Mouse (Mus musculus): ENCODE data around the gene Thsd1. TPM values are rescaled to one million over a fixed set of nuclear protein-coding genes. Genes with fewer than 3 reads are reported as not detected.
"Not testable (repeated sequence)": the region's sequence is repeated elsewhere in the genome, so short reads cannot be mapped to it uniquely, and the experiment has no call there.

Gene Thsd1
- polyA plus RNA-seq, 1 experiment from 2014 or later: 11.4 TPM

DNA sequence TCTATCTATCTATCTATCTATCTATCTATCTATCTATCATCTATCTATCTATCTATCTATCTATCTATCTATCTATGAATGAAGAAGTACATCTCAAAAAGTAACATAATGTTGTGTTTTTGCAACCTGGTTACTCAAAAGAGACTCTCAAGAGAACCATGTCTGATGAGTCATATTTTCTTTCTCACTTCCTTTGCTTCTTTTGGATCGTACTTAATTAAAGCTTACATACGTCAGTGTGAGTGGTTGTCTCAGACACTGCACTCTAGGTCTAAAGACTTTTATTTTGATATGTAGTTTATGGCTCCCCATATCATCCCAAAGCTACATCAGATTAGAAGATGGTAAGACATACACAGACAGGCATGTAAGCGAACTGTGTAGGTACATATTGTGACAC, 46.0 kb downstream of the Thsd1 start:
- Histone ChIP-seq H3K4me3 (no peak overlapping the region), H3K27ac (no peak overlapping the region), H3K9me3 (no peaks in the 10 kb centered on the region), H3K4me1 (replicated peaks) (no peaks in the 10 kb centered on the region), H3K36me3 (no peaks in the 10 kb centered on the region), H3K27me3 (ENCODE audit: insufficient read depth, poor library complexity, severe bottlenecking) (no peaks in the 10 kb centered on the region)
- WGBS: 89% methylated on average over 3 of the region's 3 CpGs
- no peak for DNase-seq (ENCODE audit: low spot score)

DNA sequence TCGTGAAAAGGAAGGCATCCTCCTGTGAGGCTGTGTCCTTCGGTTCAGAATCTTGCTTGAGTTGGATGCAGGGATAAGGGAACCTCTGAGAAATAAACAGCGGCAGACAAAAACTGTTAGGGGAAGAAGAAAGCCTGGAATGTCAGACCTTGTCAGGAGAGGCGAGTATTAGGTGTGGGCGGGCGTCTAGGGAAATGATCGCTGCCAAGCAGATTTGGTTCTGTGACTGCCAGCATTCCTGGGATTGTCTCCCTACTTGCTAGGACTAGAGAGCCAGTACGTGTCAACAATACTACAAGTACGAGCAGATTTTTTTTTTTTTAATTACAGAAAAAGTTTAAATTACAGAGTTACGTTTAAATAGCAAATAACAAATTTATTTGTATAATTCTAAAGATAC, 47.5 kb downstream of the Thsd1 start:
- H3K27me3 ChIP-seq (ENCODE audit: insufficient read depth, poor library complexity, severe bottlenecking): no peaks in the 10 kb centered on the region

DNA sequence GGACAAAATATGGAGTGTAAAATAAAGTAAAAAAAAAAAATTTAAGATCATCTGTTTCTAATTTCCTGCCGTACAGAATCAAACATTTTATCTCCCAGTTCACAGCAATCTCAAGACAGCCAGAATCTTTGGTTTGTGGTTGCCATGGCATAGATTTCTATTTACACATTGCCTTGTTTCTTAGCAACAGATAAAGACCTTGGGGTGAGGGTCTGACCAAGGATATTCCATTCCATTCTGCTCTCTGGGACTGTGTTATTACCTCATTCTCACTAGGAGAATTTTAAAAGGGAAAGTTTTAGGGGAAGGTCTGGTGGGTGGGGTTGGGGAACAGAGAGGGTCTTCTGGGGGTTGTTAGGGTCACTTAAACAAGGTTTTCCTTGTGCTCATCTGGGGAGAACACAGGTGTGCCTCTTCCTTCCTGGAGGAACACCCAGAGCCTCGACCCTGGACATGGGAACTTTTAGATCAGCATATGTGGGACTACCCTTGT, 55.9 kb downstream of the Thsd1 start, which contains the start of gene Tpte:
TSS of gene Tpte (plus strand) at position 443 of the 493 bp plus-strand sequence.
- H3K27me3 ChIP-seq (ENCODE audit: insufficient read depth, poor library complexity, severe bottlenecking): no peaks in the 10 kb centered on the region
- WGBS: 77% methylated on average over 2 of the region's 2 CpGs
- H3K9me3 ChIP-seq: no peaks in the 10 kb centered on the region
- DNase-seq (ENCODE audit: low spot score): no peak
- no peak within 1 kb of the TSS for H3K27ac ChIP-seq
- no peak within 1 kb of the TSS for H3K4me3 ChIP-seq
- H3K4me1 ChIP-seq (replicated peaks): no peaks in the 10 kb centered on the region
- no peaks in the 10 kb centered on the region for H3K36me3 ChIP-seq

More for the DNA sequence above, 47.5 kb downstream of the Thsd1 start:
- 68% methylated on average over 10 of the region's 10 CpGs for WGBS
- no peak for DNase-seq (ENCODE audit: low spot score)
- Histone ChIP-seq H3K27ac (no peak overlapping the region), H3K36me3 (no peaks in the 10 kb centered on the region), H3K4me1 (replicated peaks) (no peaks in the 10 kb centered on the region), H3K9me3 (no peaks in the 10 kb centered on the region), H3K4me3 (no peak overlapping the region)

DNA sequence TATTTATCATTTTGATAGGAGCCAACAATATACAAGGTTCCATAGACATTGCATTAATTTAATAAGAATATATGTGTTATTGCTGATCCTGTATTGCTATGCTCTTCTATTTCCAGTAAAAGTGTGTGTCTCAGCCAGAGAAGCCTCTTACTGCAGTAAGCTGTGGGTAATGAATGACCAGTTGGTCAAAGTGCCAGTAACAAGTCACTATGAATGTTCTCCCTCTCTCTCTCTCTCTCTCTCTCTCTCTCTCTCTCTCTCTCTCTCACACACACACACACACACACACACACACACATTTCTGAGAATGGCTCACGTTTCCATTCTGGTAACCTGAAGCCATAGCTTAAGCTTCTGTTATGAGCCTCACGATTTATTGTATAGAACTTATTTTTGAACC, 75.2 kb downstream of the Thsd1 start:
- Histone ChIP-seq H3K4me1 (replicated peaks) (peaks cover 8% of the 10 kb centered on the region), H3K4me3 (no peak overlapping the region), H3K36me3 (no peaks in the 10 kb centered on the region), H3K27ac (no peak overlapping the region), H3K27me3 (ENCODE audit: insufficient read depth, poor library complexity, severe bottlenecking) (no peaks in the 10 kb centered on the region), H3K9me3 (no peaks in the 10 kb centered on the region)
- 64% methylated on average over 2 of the region's 2 CpGs for WGBS
- no peak for DNase-seq (ENCODE audit: low spot score)

DNA sequence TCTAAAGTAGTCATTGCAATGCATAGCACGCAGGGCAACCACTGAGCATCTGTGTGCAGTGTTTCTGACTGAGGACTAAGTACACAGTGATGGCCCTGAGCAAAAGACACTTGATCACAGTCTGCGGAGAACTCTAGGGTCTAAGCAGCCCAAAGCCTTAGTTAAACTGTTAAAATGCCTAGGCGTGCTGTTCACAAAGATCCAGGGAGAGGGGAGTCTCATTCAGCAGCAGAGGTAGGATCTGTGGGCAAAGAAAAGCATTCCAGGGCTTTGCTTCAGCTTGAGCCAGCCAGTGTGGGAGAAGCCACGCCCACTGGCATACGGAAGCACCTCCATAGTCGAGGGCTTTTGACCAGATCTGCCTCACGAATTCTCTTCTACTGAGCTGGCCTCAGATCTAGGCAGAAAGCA, 75.8 kb downstream of the Thsd1 start:
- whole genome bisulfite sequencing: 19% methylated on average over 7 of the region's 7 CpGs
- H3K27ac ChIP-seq: peak overlapping the region; percentile 68; the same call in 1 of the 2 replicates
- peak overlapping the region; percentile 35 for H3K4me3 ChIP-seq
- H3K4me1 ChIP-seq (replicated peaks): peaks cover 8% of the 10 kb centered on the region
- peak; percentile 31 for DNase-seq (ENCODE audit: low spot score)
- H3K27me3 ChIP-seq (ENCODE audit: insufficient read depth, poor library complexity, severe bottlenecking): no peaks in the 10 kb centered on the region
- no peaks in the 10 kb centered on the region for H3K36me3 ChIP-seq
- H3K9me3 ChIP-seq: no peaks in the 10 kb centered on the region

DNA sequence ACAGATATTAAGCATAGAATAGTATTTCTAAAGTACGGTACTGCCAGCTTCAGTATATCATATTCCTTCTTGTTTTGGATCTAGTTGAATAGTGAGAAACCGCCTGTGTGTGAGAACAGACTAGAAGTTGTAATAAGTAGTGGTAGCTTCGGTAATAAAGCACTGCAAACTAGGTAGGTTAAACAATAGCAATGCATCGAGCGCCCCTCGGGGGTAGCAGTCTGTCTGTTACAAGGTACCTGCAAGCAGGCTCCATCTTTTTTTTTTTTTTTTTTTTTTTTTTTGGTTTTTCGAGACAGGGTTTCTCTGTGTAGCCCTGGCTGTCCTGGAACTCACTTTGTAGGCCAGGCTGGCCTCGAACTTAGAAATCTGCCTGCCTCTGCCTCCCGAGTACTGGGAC, 76.9 kb downstream of the Thsd1 start:
- H3K27me3 ChIP-seq (ENCODE audit: insufficient read depth, poor library complexity, severe bottlenecking); H3K36me3 ChIP-seq; DNase-seq (ENCODE audit: low spot score); H3K27ac ChIP-seq; H3K9me3 ChIP-seq; H3K4me3 ChIP-seq; H3K4me1 ChIP-seq (replicated peaks): not testable (repeated sequence)
- WGBS: 88% methylated on average over 9 of the region's 9 CpGs

DNA sequence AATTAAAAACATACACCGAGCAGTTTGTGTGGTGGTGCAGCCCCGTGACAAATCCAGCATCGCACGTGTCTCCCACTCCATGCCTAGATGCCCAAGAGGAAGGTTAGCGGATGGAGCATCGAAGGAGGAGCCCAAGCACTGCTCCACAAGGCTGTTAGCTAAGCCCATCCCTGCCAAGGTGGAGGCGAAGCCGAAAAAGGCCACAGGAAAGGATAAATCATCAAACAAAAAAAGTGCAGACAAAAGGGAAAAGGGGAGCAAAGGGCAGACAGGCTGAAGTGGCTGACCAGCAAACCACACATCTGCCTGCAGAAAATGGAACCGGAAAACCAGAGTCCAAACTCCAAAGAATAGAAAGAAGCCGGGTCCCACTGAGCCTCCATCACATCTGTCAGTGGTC, 79.9 kb downstream of the Thsd1 start:
- Histone ChIP-seq H3K4me1 (replicated peaks) (peaks cover 8% of the 10 kb centered on the region), H3K27ac (no peak overlapping the region), H3K27me3 (ENCODE audit: insufficient read depth, poor library complexity, severe bottlenecking) (no peaks in the 10 kb centered on the region), H3K4me3 (no peak overlapping the region), H3K9me3 (no peaks in the 10 kb centered on the region), H3K36me3 (no peaks in the 10 kb centered on the region)
- DNase-seq (ENCODE audit: low spot score): no peak
- 82% methylated on average over 10 of the region's 10 CpGs for WGBS

Other genes starting within 250 kb of the Thsd1 start
- gene Atp7b, start 167.0 kb upstream of the Thsd1 start, polyA plus RNA-seq (2016; fragmentation: Nextera tagmentation; extraction: Ambion mirVana): 2.5 TPM in 2 replicates
- 30.3 and 34.4 TPM in 2 replicates for gene Alg11, start 166.6 kb upstream of the Thsd1 start, polyA plus RNA-seq (2016; fragmentation: Nextera tagmentation; extraction: Ambion mirVana)
- 0.29 and 0.69 TPM in 2 replicates for gene Nek5, start 102.3 kb upstream of the Thsd1 start, polyA plus RNA-seq (2016; fragmentation: Nextera tagmentation; extraction: Ambion mirVana)
- gene Nek3, start 60.9 kb upstream of the Thsd1 start, polyA plus RNA-seq (2016; fragmentation: Nextera tagmentation; extraction: Ambion mirVana): 7.6 and 9.1 TPM in 2 replicates
- 37.5 and 46.4 TPM in 2 replicates for gene Ckap2, start 41.5 kb upstream of the Thsd1 start, polyA plus RNA-seq (2016; fragmentation: Nextera tagmentation; extraction: Ambion mirVana)
- gene Vps36, start 34.5 kb upstream of the Thsd1 start, polyA plus RNA-seq (2016; fragmentation: Nextera tagmentation; extraction: Ambion mirVana): 31.1 and 38.2 TPM in 2 replicates
- not detected in 2 replicates for gene Tpte, start 56.1 kb downstream of the Thsd1 start, polyA plus RNA-seq (2016; fragmentation: Nextera tagmentation; extraction: Ambion mirVana)
- gene Slc25a15, start 171.3 kb downstream of the Thsd1 start, polyA plus RNA-seq (2016; fragmentation: Nextera tagmentation; extraction: Ambion mirVana): 14.6 and 17.0 TPM in 2 replicates
- gene Mrps31, start 184.0 kb downstream of the Thsd1 start, polyA plus RNA-seq (2016; fragmentation: Nextera tagmentation; extraction: Ambion mirVana): 38.4 and 40.8 TPM in 2 replicates

All from hindbrain, embryonic 10.5 days (tissue).